Mouse (Mus musculus): ENCODE results near the gene Matk. TPM values are rescaled to one million over a fixed set of nuclear protein-coding genes. Genes with fewer than 3 reads are reported as not detected.

Matk gene
- total RNA-seq, 2 experiments from 2014 or later = 1.8 to 2.1 TPM

GRCm38 (mm10) chr10:81242021-81242420 lies 10.7 kb upstream of the Matk start:
- DNase-seq = no peak

- DNase-seq = no peak
Measured at GRCm38 (mm10) chr10:81244146-81244545, 8.6 kb upstream of the Matk start.

GRCm38 (mm10) chr10:81244595-81244994 lies 8.1 kb upstream of the Matk start:
- peak; percentile 91 for DNase-seq

GRCm38 (mm10) chr10:81245166-81245565 lies 7.6 kb upstream of the Matk start:
- DNase-seq = no peak

- DNase-seq = no peak
Measured at GRCm38 (mm10) chr10:81247804-81248203, 4.9 kb upstream of the Matk start.

- no peak for DNase-seq
Measured at GRCm38 (mm10) chr10:81249442-81249841, 3.3 kb upstream of the Matk start.

- no peak for DNase-seq
Measured at GRCm38 (mm10) chr10:81254886-81255285, 2.2 kb downstream of the Matk start.

GRCm38 (mm10) chr10:81257158-81258039 lies 4.7 kb downstream of the Matk start:
- no peak for DNase-seq

- no peak for DNase-seq
Measured at GRCm38 (mm10) chr10:81259225-81259884, 6.6 kb downstream of the Matk start.

GRCm38 (mm10) chr10:81261025-81261424 lies 8.3 kb downstream of the Matk start:
- DNase-seq = no peak

GRCm38 (mm10) chr10:81265540-81265939 lies 12.8 kb downstream of the Matk start:
- no peak for DNase-seq

- peak; percentile 97 for DNase-seq
Measured at GRCm38 (mm10) chr10:81266211-81267105, 13.7 kb downstream of the Matk start, which contains the start of the genes Mrpl54 and Apba3. Gene Mrpl54 (minus strand): TSS chr10:81266934. Gene Apba3 (plus strand): TSS chr10:81266960.

GRCm38 (mm10) chr10:81268056-81268455 lies 15.3 kb downstream of the Matk start:
- DNase-seq = peak; percentile 88

- no peak for DNase-seq
Measured at GRCm38 (mm10) chr10:81268643-81269412, 16.1 kb downstream of the Matk start.

GRCm38 (mm10) chr10:81272356-81272755 lies 19.6 kb downstream of the Matk start:
- DNase-seq = no peak

- DNase-seq = no peak
Measured at GRCm38 (mm10) chr10:81273842-81274241, 21.1 kb downstream of the Matk start.

GRCm38 (mm10) chr10:81277676-81278075 lies 24.9 kb downstream of the Matk start:
- DNase-seq = no peak

GRCm38 (mm10) chr10:81279496-81279895 lies 26.8 kb downstream of the Matk start:
- no peak for DNase-seq

- no peak for DNase-seq
Measured at GRCm38 (mm10) chr10:81284189-81284588, 31.5 kb downstream of the Matk start.

- DNase-seq = no peak
Measured at GRCm38 (mm10) chr10:81284719-81285118, 32.0 kb downstream of the Matk start.

- DNase-seq = peak; percentile 96
Measured at GRCm38 (mm10) chr10:81285694-81286450, 33.1 kb downstream of the Matk start.
